Mouse (Mus musculus): Measurements from ENCODE around the gene Ralgapb.

The Ralgapb gene

GRCm38 (mm10) chr2:158518583-158518982, 108.9 kb downstream of the Ralgapb start:
- no peak for DNase-seq (ENCODE audit: inconsistent ontology term)

DNA sequence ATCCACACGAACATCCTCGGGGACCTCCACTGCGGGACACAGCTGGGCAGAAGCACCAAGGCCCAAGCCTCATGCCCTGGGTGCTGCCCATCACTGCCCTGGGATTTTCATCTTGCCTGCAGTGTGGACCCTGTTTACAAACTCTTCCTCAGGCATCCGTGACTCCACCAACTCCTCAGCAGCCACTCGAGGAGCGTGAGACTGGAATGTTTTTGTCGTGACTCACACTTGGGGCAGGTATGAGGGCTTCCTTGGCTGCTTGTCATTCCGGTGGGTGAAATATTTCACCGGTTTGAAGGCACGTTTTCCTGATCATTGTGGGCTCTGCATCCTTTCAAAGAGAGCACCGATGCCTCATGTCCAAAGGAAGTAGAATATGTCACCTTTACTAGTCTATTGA, 109.4 kb downstream of the Ralgapb start:
- no peak for DNase-seq (ENCODE audit: inconsistent ontology term)

GRCm38 (mm10) chr2:158519800-158520199, 110.2 kb downstream of the Ralgapb start:
- no peak for DNase-seq (ENCODE audit: inconsistent ontology term)

DNA sequence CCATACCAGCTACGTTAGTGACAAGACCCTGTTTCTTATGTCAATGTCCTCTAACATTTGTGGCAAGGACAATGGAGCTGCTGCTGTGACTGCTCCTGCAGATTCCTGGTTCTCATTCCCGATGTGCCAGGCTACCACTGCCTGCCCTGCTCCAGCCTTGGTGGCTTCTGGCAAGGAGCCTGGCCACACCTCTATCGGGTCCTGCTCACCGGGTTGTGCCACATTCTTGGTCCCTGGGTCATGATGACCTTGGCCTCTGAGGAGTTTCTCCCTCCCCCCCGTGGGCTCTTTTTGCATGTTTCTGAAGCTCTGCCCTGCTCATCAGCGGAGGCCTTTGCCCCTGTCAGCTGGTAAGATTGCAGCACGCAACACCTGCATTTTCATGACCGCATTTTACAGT, 113.4 kb downstream of the Ralgapb start:
- DNase-seq (ENCODE audit: inconsistent ontology term) = peak; percentile 41

DNA sequence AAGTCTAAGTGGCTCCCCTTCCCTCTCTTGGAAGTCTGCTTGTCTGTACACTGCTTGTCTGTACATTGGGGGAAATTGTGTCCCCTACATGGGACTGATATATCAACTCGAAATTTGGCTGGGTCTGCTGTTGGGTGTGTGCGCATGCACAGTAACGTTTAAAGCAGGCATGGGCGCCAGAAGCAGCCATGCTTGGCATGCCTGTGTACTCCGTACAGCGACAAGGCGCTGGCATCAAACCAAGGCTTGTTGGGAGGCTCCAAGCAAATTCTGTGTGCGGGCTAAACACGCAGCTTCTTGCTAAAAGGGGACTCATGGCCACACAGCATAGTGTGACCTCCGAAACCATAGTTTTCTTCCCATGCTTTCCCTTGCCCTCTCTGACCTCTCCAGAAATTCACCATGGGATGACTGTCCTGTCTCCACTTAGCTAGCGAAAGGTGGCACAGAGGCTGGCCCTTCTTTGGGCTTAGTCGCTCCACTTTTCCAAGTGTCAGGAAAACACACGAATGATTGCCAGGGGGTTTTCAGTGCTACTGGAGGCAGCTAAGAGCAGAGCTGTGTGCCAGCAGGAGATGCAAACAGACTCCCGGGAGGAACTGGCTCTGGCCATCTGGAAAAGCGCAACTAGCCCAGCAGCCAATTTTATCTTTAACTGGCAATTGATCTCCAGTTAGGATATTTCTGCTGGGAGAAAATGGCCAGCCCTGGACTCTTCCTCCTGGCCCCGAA, 114.6 kb downstream of the Ralgapb start:
- no peak for DNase-seq (ENCODE audit: inconsistent ontology term)

- DNase-seq (ENCODE audit: inconsistent ontology term) = peak; percentile 33
Observed at GRCm38 (mm10) chr2:158534090-158534489, 124.4 kb downstream of the Ralgapb start.

DNA sequence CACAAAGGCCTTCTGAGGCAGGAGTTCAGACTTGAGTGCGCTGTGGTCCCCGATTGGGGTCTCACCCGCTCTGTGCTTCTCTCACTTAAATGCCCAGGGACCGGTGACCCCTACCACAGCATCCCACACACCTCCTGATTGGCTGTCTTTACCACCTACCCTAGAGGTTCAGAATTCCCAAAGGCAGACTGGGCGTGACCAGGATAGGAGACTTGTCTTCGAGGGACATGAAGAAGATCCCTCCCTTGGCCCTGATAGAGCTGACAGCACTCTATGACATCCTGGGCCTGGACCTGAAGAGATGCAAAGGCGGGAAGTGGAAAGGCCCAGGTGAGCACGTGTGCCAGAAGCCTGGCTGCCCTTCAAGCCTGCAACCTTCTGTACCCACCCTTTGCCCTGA, 124.9 kb downstream of the Ralgapb start:
- DNase-seq (ENCODE audit: inconsistent ontology term) = no peak

GRCm38 (mm10) chr2:158539433-158540305, 130.0 kb downstream of the Ralgapb start:
- DNase-seq (ENCODE audit: inconsistent ontology term) = no peak

- no peak for DNase-seq (ENCODE audit: inconsistent ontology term)
Observed at GRCm38 (mm10) chr2:158541286-158541685, 131.6 kb downstream of the Ralgapb start.

DNA sequence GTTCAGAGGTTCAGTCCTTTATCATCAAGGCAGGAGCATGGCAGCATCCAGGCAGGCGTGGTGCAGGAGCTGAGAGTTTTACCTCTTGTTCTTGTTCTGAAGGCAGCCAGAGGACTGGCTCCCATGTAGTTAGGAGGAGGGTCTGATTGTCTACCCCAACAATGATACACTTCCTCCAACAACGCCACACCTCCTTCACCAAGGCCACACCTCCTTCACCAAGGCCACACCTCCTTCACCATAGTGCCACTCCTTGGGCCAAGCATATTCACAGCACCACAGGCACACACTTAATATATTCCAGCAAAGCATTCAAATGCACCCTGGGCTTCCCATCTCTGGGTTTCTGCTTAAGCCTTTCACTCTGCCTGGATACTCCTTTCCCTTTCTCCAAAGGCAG, 135.6 kb downstream of the Ralgapb start:
- DNase-seq (ENCODE audit: inconsistent ontology term) = no peak

- DNase-seq (ENCODE audit: inconsistent ontology term) = peak; percentile 76
Observed at GRCm38 (mm10) chr2:158546751-158547150, 137.1 kb downstream of the Ralgapb start.
